Mouse (Mus musculus) liver, adult 2 months (tissue): ENCODE results near the gene Camkk2. TPM values are rescaled to one million over a fixed set of nuclear protein-coding genes. Genes with fewer than 3 reads are reported as not detected.

Source experiments
- DNase-seq: peaks from one replicate; pipeline ENCODE4 v3.0.0-alpha.2; 2011; ENCODE audit warnings: low read depth, low spot score; ENCODE audit errors: extremely low read depth
- H3K27ac ChIP-seq: fragments of 200-500 bp; replicated peaks from 2 replicates; pipeline ENCODE4 v1.5.1; 2012; ENCODE audit warnings: low read depth, mild to moderate bottlenecking, control low read depth, inconsistent platforms, low read length; ENCODE audit not compliant: insufficient read depth
- H3K27me3 ChIP-seq: fragments of 200-500 bp; 2 replicates; pipeline ENCODE4 v1.6.1; 2012; ENCODE audit warnings: mild to moderate bottlenecking, moderate library complexity, low read length, inconsistent platforms; ENCODE audit not compliant: control insufficient read depth, insufficient read depth
- H3K36me3 ChIP-seq: fragments of 200-500 bp; 2 replicates; pipeline ENCODE4 v1.6.1; 2012; ENCODE audit warnings: low read length, inconsistent platforms; ENCODE audit not compliant: control insufficient read depth, insufficient read depth
- H3K4me1 ChIP-seq: fragments of 200-500 bp; 2 replicates; pipeline ENCODE4 v1.6.1; 2011; ENCODE audit warnings: low read length; ENCODE audit not compliant: control insufficient read depth, insufficient read depth
- H3K4me3 ChIP-seq: fragments of 200-500 bp; 2 replicates; pipeline ENCODE4 v1.5.1; 2011; ENCODE audit warnings: low read depth, mild to moderate bottlenecking, control low read depth, low read length, moderate library complexity; ENCODE audit not compliant: insufficient read depth
- H3K79me2 ChIP-seq: fragments of 200-500 bp; 2 replicates; pipeline ENCODE4 v1.6.1; 2012; ENCODE audit warnings: inconsistent platforms, mild to moderate bottlenecking, low read length, moderate library complexity; ENCODE audit not compliant: control insufficient read depth, insufficient read depth
- H3K9ac ChIP-seq: fragments of 200-500 bp; 2 replicates; pipeline ENCODE4 v1.6.1; 2012; ENCODE audit warnings: low read depth, mild to moderate bottlenecking, control low read depth, inconsistent platforms, low read length
- CTCF ChIP-seq: fragments of 200-500 bp; IDR thresholded peaks from 2 replicates; pipeline ENCODE4 v1.5.1; 2011; ENCODE audit warnings: low read depth, low read length, control low read depth
- POLR2A ChIP-seq: fragments of 200-500 bp; IDR thresholded peaks from 2 replicates; pipeline ENCODE4 v1.6.1; 2011; ENCODE audit warnings: low read length, control low read depth; ENCODE audit not compliant: insufficient read depth; ENCODE audit errors: extremely low read depth
- WGBS: fragments of 180-500 bp; shearing (Covaris S2); methylation state at CpG from one replicate; pipeline ENCODE4 v1.1.7; 2018; 5-methylcytosine and 5-hydroxymethylcytosine counted together
- polyA plus RNA-seq: library from polyadenylated mRNA; depleted of rRNA; stranded (reverse); fragments of >200 nt; gene quantifications from 2 replicates; pipeline ENCODE4 v1.2.3, GENCODE M21; 2012
- total RNA-seq: library from RNA; depleted of rRNA; stranded (reverse); fragments of >200 nt; gene quantifications from 2 replicates; pipeline ENCODE4 v1.2.3, GENCODE M21; 2014

Camkk2 gene
- total and polyA plus RNA-seq, 2 experiments, result 6.3 to 17.7 TPM

DNA sequence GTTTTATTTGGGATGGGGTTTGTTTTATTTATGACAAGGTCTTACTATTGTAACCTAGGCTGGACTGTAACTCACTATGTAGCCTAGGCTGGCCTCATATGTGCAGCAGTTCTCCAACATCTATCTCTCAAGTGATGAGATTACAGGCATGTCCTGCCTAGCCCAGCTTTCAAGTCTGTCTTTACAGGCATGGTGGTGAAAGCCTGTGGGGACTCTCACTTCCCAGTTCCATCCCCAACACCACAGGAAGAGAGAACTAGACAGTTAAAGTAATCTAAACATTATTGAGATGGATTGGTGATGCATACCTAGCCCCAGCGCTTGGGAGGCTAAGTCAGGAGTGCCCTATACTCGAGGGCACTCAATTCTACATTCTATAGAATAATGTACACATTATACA lies 9.5 kb upstream of the Camkk2 start:
- H3K79me2 ChIP-seq, result no peaks in the 10 kb centered on the region
- TF ChIP-seq POLR2A, result no peak
- TF ChIP-seq CTCF, result no peak
- WGBS, result 86% methylated on average over 2 of the region's 2 CpGs
- no peak overlapping the region for H3K27ac ChIP-seq
- no peak overlapping the region for H3K9ac ChIP-seq
- no peak overlapping the region for H3K4me3 ChIP-seq
- H3K27me3 ChIP-seq, result no peaks in the 10 kb centered on the region
- DNase-seq, result no peak
- H3K36me3 ChIP-seq, result peaks cover 22% of the 10 kb centered on the region
- H3K4me1 ChIP-seq, result peaks cover 7% of the 10 kb centered on the region

DNA sequence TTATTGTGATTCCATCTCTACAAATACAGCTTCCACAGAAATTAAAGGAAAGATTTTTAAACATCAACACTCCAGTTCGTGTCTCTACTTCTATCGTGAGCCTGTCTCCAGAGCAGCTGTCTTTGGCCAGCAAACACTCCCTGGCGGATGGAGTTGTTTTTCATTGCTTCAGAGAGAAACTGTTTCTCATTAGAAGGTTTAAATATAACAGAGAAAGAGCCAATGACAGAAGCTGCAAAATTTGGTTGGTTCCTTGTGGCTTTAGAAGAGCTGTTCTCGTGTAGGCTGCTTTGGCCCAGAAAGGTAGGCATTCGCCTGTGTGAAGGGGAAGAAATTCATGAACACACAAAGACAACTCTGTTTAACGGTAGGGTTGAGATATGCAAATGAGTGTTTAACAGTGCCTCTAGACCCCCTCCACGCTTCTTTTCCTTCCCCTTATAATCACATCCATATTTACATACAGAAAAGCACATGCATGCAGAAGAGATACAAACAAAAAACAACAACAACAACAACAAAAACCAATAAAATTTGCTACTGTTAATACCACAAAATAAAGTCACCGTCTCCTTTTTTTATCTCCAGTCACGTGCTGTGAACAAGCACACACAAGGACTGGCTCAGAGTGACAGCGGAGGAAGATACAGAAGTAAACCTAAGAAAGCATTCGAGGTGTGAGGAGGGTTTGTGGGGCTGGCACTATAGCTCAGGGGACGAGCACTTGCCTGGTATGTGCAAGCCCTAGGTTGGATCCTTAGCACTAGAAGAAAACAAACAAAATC lies 7.0 kb upstream of the Camkk2 start:
- TF ChIP-seq CTCF, result no peak
- no peak for TF ChIP-seq POLR2A
- H3K4me3 ChIP-seq, result no peak overlapping the region
- DNase-seq, result no peak
- no peaks in the 10 kb centered on the region for H3K79me2 ChIP-seq
- H3K4me1 ChIP-seq, result peaks cover 7% of the 10 kb centered on the region
- WGBS, result 61% methylated on average over 12 of the region's 12 CpGs
- H3K27ac ChIP-seq, result no peak overlapping the region
- H3K27me3 ChIP-seq, result no peaks in the 10 kb centered on the region
- no peak overlapping the region for H3K9ac ChIP-seq
- H3K36me3 ChIP-seq, result peaks cover 11% of the 10 kb centered on the region

DNA sequence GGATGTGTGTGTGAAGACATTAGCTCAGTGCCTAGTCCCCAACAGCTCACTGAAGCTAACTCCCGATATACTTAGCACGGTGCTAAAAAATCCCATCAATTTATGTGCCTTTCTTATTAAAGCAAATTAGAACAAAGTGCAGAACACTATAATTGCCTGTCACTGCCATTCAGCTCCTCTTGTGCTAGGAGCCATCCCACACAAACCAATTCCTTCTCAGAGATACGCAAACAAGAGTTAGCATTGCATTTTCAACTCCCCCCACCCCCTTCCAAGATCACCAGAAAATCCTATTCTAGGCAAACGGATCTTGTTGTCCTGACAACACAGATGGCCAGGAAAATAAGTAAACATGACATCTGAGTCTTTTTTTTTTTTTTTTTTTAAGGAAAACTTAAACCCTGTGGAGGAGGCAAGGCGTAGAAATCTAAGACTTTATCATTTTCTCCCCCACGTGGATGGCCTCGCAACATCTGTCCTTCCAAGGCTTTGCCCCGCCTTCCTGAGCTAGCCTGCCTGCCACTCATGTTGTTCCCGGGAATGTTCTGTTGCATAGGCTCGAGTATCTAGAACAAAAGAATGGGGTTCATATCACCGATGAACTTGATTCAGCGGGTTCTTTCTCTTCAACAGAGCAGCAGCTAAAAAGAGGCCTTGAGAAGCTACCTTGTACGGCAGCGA lies 4.7 kb upstream of the Camkk2 start:
- no peak overlapping the region for H3K27ac ChIP-seq
- peaks cover 3% of the 10 kb centered on the region; the same call in 1 of the 2 replicates for H3K4me1 ChIP-seq
- no peaks in the 10 kb centered on the region for H3K27me3 ChIP-seq
- TF ChIP-seq POLR2A, result no peak
- TF ChIP-seq CTCF, result no peak
- H3K9ac ChIP-seq, result no peak overlapping the region
- no peak overlapping the region for H3K4me3 ChIP-seq
- WGBS, result 82% methylated on average over 14 of the region's 14 CpGs
- 0 out of 2 replicates have a peak, but pooled peaks cover under 1% of the 10 kb centered on the region for H3K79me2 ChIP-seq
- no peak for DNase-seq
- peaks cover 11% of the 10 kb centered on the region for H3K36me3 ChIP-seq

DNA sequence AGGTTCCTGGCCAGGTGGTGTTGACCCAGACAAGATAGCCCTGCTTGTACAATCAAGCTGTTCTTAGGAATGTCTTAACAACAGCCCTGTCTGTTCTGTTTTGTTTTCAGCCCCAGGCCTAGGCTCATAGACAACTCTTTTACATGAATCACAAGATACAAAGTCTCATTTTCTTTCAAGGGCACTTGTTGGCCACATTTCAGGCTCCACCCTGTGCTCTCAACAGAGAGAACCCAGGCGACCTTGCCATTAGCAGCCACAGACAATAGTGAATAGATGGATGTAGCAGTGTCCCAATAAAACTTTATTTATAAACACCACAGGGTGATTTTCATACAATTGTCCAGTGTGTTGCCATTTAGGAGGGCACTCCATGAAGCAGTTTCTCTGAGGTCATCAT lies 2.9 kb upstream of the Camkk2 start:
- no peak overlapping the region for H3K4me3 ChIP-seq
- no peak for TF ChIP-seq POLR2A
- TF ChIP-seq CTCF, result no peak
- peak; percentile 49 for DNase-seq
- no peak overlapping the region for H3K9ac ChIP-seq
- peaks cover 5% of the 10 kb centered on the region for H3K36me3 ChIP-seq
- peaks cover 3% of the 10 kb centered on the region; the same call in 1 of the 2 replicates for H3K4me1 ChIP-seq
- H3K27ac ChIP-seq, result no peak overlapping the region
- 0 out of 2 replicates have a peak, but pooled peaks cover 10% of the 10 kb centered on the region for H3K79me2 ChIP-seq
- no peaks in the 10 kb centered on the region for H3K27me3 ChIP-seq
- 40% methylated on average over 1 of the region's 1 CpGs for whole genome bisulfite sequencing

DNA sequence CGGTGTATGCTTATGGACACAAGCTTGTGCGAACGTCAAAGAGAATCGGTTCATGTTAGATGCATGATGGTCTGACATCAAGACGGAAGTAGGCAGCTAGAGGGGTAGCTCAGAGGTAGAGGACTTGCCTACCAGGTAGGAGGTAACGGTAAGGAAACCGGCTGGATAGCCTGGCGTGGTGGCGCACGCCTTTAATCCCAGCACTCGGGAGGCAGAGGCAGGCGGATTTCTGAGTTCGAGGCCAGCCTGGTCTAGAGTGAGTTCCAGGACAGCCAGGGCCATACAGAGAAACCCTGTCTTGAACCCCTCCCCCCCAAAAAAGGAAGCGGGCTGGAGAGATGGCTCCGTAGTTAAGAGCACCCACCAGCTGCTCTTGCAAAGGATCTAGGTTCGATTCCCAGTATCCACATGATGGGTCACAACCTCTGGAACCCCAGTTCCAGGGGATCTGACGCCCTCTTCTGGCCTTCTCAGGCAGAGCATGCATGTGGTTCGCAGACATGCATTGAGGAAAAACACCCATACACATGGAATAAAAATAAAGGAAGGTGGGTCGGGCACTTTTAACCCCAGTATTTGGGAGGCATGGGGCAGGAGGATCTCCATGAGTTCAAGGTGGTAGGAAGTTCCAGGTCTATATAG lies 1.7 kb upstream of the Camkk2 start:
- Histone ChIP-seq H3K27ac (no peak overlapping the region), H3K4me1 (peaks cover 3% of the 10 kb centered on the region; the same call in 1 of the 2 replicates), H3K79me2 (peaks cover 14% of the 10 kb centered on the region; the same call in 1 of the 2 replicates), H3K36me3 (no peaks in the 10 kb centered on the region), H3K27me3 (no peaks in the 10 kb centered on the region), H3K4me3 (no peak overlapping the region), H3K9ac (no peak overlapping the region)
- WGBS, result 94% methylated on average over 19 of the region's 19 CpGs
- peak; percentile 38 for TF ChIP-seq CTCF
- TF ChIP-seq POLR2A, result no peak
- no peak for DNase-seq
